Mouse (Mus musculus): ENCODE measurements around the gene Prr19.

Gene Prr19

GRCm38 (mm10) chr7:25293191-25293739 is 7.9 kb upstream of the Prr19 start:
- peak; percentile 90 for DNase-seq

GRCm38 (mm10) chr7:25294495-25294894 is 6.7 kb upstream of the Prr19 start:
- DNase-seq = no peak

GRCm38 (mm10) chr7:25294960-25295722 is 6.1 kb upstream of the Prr19 start:
- DNase-seq = peak; percentile 90

- no peak for DNase-seq
Measured at GRCm38 (mm10) chr7:25296945-25297453, 4.2 kb upstream of the Prr19 start.

GRCm38 (mm10) chr7:25297454-25298325 is 3.5 kb upstream of the Prr19 start, which contains the start of gene Pafah1b3:
Pafah1b3 (minus strand) TSS chr7:25297986.
- DNase-seq = peak; percentile 98

- peak; percentile 73 for DNase-seq
Measured at GRCm38 (mm10) chr7:25303003-25303684, 1.9 kb downstream of the Prr19 start.

- peak; percentile 84 for DNase-seq
Measured at GRCm38 (mm10) chr7:25303685-25304006, 2.4 kb downstream of the Prr19 start.

GRCm38 (mm10) chr7:25305481-25305880 is 4.3 kb downstream of the Prr19 start:
- DNase-seq = no peak

GRCm38 (mm10) chr7:25305956-25306613 is 4.9 kb downstream of the Prr19 start, which contains the start of gene Tmem145:
Tmem145 (plus strand) TSS chr7:25306106.
- peak; percentile 88 for DNase-seq

GRCm38 (mm10) chr7:25306614-25306996 is 5.4 kb downstream of the Prr19 start:
- DNase-seq = no peak

GRCm38 (mm10) chr7:25308702-25309318 is 7.6 kb downstream of the Prr19 start:
- peak; percentile 84 for DNase-seq

- peak; percentile 89 for DNase-seq
Measured at GRCm38 (mm10) chr7:25309425-25309824, 8.2 kb downstream of the Prr19 start.

- no peak for DNase-seq
Measured at GRCm38 (mm10) chr7:25311193-25311592, 10.0 kb downstream of the Prr19 start.

- no peak for DNase-seq
Measured at GRCm38 (mm10) chr7:25313325-25313724, 12.1 kb downstream of the Prr19 start.

- no peak for DNase-seq
Measured at GRCm38 (mm10) chr7:25314606-25315305, 13.5 kb downstream of the Prr19 start.

- DNase-seq = no peak
Measured at GRCm38 (mm10) chr7:25315306-25316041, 14.3 kb downstream of the Prr19 start.

- DNase-seq = peak; percentile 100
Measured at GRCm38 (mm10) chr7:25316532-25317445, 15.6 kb downstream of the Prr19 start, which contains the start of gene Megf8. Megf8 (plus strand) TSS chr7:25317164.

GRCm38 (mm10) chr7:25317446-25317999 is 16.3 kb downstream of the Prr19 start:
- DNase-seq = no peak

GRCm38 (mm10) chr7:25322058-25322484 is 20.9 kb downstream of the Prr19 start:
- no peak for DNase-seq
